Mouse (Mus musculus): Measurements from ENCODE around the gene Pax2.

DNA sequence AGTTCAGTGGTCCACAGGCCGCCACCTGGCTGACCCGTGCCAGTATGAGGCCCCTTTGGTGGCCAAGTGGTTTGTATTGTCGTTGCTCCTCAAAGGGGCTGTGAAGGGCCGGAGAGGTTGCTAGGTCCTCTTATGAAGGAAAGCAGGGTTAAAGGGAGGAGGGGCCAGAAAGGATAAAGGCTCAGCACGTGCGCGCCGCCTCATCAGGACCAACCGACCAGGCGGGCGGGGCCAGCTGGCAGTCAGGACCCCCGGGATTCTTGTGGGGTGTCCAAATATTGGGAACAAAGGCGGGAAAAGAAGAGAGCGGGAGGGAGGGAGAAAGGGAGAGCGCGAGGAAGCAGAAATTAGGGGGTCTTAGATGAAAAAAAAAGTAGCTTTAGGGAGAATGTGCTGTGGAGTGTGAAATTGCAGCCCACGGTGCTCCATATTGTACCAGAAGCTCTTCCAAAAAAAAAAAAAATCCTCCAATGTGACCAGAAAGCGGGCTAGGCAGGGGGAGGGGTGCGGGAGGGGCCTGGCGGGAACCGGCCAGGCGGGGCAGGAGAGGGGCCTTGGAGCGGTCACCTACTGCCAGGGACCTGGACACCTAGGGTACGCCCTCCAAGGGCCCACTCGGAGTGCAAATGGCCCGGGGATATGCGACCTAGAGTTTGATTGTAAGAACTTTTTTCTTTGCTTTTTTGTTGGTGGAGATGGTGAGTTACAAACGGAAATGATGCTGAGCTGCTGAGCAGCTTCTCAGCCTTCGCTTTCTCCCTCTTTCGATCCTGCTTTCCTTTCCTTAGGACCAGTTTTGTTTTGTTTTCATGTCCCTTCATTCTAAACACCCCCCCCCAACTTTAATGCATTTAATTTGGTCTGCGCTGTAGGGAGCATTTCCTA is 3.5 kb upstream of the Pax2 start:
- TF ChIP-seq CTCF (IDR thresholded peaks at IDR 0.05; ENCODE audit: borderline replicate concordance, insufficient read depth, low read length) (no peak), POLR2A (IDR thresholded peaks at IDR 0.05; ENCODE audit: low read depth, low read length) (no peak)
